Mouse (Mus musculus) spleen, postnatal 36 days (tissue): ENCODE results near the gene Clec1a.
"Not testable (repeated sequence)": the region's sequence is repeated elsewhere in the genome, so short reads cannot be mapped to it uniquely, and the experiment has no call there.

Experiments used
- DNase-seq, 2 experiments: peaks; one replicate each; pipeline ENCODE4 v3.0.0; 2022; ENCODE audit warnings: low spot score in 2 of 2, mixed read lengths in 1 of 2

Gene Clec1a

DNA sequence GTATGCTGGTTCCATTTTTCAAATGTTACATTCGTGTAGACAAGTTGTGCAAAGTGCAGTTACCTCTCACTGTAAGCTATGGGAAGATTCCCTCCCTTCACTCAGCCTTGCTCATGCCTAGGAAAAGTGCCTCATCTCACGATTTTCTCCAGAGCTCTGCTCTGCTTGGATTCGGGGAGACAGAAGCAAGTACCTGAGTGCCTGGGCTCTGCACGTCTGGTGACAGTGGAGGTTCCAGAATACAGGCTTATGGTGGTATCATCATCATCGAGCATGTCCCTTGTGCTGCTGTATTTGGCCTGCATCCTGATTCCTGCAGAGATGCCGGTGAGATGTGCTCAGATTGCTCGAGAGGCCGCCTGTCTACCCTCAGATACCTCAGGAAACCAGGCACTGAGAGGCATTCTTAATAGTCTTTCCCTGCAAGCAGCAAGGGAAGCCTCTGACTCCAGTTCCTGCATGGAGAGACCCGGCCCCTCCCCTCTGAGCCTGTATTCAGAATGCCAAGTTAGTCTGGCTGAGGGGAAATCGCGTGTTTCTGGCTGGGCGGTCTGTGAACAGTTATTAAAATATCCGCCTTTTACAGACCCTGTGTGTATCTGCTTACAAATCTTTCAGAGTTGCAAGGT is at the start of gene Clec1a:
Gene Clec1a (minus strand): TSS at position 590 of the 629 bp plus-strand sequence.
- no peak for DNase-seq

DNA sequence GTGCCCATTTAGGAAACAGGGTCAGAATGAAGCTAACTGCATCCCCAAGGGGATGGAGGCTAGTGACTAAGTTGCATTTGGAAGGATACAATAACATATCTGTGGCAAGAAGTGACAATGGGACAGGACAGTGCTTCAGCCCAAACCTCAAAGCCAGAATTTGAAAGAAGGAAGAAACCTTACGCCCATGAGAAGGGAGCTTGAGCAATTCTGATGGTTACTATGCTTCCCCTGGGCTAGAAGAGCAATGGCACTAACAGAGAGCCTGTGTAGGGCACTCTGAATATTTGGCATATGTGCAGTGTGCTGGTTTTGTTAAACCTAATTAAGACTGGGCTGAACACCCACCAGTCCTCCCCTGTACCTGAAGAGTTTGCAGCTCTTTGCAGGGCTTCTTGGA is 47.7 kb upstream of the Clec1a start:
- not testable (repeated sequence) for DNase-seq

DNA sequence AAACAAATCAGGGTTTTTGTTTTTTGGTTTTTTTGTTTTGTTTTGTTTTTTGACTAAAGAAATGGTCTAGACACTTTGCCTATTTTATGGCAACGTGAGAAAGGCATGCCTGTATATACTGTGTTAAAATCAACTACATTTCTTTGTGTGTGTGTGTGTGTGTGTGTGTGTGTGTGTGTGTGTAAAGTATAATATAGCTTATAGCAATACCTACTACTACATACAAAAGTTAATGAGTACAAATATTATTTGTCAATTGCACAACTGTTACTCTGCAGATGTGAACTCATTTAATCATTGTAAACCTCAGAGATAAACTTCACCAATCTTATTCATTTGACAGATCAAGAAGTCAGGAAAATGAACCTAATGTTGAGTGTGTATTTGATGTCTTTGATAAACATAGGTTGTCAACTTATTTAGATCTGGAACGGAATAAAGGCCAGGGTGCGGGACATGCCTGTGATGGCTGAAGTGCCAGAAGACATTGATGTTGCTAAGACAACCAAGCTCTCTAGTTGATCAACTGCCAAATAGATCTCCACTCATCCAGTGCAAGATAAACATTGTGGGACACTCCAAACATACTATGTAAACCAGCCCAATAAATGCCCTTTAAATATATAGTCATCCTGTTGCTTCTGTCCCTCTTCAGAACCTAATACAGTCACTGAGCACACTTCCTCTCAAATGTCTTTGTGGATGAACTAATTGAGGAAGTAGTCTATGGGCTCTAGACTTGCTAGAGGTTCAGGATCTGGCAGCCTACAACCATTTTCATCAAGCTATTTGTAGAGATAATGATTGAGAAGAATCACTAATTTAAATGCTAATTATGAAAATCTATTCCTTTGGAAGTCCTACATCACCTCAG is 45.8 kb upstream of the Clec1a start:
- DNase-seq = no peak

DNA sequence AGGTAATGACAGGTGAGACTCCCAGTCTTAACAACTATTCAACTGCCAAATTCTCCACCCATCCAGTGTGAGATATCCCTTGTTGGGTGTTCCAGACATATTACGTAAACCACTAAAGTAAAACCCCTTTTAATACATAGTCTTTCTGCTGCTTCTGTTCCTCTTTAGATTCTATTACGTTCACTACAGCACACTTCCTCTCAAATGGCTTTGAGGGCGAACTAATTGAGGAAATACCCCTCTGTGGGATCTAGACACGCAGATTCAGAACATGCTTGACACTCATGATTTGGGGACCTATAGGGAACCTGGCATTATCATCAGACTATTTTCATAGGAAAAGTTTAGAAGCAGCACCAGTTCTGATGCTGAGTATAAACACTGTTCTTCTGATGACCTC is 43.1 kb upstream of the Clec1a start:
- no peak for DNase-seq

DNA sequence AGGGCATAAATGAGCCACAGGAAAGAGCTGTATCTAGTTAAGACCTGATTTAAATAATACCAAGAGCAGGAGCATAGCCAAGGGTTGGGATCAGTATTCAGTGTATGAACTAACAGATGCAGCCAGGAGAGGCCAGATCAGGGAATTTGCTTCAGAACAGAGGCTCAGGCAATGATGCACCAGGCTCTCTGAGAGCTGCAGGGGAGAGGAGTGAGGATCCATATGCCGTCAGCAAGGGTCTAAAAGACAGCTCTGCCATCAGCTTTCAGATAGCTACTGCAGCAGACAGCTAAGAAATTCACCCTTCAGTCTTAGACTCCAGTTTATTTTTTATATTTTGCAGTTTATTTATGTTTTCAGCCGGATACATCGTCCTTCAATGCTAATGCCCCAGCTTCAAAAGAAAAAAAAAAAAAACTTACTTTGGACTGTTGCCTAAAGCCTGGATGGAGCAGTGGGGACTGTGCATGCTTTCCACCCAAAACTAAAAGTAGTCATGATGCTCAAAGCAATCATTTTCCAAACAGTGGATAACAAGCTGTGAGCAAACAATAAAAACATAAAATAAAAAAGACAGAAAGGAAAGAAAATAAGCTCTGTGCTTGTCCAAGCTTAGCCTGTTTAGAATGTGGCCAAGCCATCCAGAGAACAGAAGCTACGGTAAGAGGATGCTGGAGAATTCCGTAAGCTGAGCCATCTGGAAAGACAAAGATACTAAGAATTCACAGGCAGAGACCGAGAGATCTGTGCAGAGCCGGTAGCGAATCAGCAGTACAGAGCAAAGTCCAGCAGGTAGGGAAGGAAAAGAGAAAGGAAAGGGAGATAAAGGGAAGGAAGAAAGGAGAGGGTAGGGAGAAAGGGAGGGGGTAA is 28.5 kb upstream of the Clec1a start:
- no peak for DNase-seq

DNA sequence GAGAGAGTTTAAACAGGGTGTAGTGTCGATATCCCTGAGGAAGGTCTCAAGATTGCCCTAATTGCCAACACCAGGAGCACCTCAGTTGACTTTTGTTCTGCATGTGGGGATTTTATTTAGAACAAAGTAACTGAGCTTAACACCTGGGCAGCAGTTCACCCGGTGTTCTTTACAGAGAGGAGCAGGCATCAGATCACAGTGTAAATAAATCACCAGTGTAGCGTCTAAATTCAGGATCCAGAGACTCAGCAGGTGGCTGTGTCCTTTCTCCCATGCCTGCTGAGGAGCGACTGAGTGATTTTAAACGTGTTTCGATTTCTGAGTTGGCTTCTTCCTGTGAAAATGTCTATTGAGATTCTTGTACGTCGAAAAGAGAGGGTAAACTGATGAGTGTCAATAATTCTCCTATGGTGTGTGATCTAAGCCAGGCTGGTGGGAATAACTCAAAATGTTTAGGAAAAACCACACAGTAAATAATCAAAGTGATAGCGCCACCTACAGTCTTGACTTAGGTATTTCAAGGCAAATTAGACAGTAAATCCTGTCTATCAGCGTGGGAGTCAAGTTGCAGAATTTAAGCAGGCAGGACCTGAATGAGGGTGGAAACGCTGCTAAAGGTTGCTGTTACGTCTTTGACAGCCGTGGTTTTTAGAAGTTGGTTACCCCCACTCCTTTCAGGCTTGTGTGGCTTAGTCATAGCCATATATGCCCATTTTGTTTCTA is 24.8 kb upstream of the Clec1a start:
- peak in 1 of 2 experiments; percentile 11 for DNase-seq

DNA sequence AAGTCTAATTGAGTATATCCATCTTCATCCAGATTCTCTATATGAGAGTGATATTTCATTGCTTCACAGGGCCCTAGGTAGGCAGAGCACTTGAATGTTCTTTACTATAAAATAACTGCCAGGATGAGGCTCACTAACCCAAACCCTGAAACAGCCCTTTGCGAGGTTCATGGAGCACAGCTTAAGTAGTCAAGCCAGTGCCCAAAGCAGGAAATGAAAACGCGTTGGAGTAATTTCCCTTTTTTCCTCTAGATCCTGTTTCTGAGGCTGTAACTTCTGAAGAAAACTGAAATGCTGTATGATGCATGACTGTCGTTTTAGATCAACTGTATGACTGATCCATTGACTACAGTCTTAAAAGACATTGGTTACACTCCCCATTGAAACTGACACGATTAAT is 20.8 kb upstream of the Clec1a start:
- DNase-seq = no peak

DNA sequence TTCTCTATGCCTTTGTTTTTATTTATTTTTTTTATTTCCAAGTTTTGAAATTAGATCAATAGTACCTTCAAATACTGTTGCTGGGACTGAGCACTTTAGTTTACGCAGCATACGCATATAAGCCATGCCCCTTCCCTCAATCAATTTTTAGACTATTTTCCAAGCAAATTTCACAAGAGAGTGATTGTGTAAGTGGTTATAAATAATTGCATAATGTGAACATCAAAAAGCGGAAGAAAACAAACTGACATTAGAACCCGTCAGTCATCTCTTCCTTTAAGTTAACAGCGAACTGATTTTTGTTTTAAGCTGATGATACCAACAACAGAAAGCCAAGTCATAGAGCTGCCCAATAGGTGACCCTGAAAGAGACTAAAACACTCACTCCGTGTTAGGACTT is 19.6 kb upstream of the Clec1a start:
- no peak for DNase-seq

DNA sequence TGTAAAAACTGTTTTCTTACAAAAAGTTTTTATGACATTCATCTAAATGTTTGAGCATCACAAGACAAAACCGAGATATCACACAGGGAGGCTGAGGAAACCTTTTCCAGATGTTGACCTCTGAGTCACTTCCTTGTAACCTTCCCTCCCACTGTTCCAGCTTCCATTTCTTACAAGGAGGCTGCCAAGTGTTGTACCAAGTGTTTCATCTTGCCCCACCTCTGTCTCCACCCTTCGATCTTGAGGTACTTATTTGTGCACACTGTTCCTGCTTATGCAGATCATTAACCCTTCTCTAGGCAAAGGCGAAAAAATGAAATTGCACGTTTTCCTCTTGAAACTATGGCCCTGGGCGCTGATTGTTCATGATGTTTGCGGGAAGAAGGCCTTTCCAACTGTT is 2.1 kb downstream of the Clec1a start:
- no peak for DNase-seq

DNA sequence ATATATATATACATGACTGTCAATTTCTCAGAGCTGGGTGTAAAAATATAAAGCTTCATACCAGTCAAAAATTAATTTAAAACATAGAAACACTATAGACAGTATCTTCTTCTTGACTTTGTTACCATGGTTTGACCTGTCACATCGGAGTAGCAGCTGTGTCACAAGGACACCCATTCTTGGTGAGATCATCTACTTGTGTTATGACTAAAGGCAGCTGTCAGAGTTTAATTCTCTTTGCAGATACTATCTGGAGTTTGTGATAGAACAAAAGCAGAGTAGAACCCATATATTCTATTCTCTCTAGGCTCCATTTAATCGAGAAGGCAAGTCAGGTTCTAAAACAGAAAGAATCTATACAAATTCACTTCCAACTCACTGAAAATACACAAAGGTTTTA is 13.8 kb downstream of the Clec1a start:
- DNase-seq = no peak

DNA sequence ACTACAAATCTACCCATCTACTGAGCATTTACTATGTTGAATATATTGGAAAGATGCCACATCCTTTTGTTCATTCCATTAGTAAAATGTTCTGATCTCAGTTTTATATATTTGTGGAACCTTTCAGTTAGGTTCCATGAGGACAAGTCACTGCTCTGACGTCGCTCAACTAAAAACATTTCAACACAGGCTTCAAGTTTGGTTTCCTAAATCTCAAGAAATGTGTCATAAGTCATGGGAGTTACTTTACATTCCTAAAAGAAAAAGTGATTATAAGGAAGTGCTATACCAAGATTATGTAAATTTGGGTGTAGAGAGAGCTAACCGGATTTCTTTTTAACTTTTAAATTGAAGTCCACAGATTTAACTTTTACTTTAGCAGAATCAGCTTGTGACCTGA is 15.8 kb downstream of the Clec1a start:
- no peak for DNase-seq

DNA sequence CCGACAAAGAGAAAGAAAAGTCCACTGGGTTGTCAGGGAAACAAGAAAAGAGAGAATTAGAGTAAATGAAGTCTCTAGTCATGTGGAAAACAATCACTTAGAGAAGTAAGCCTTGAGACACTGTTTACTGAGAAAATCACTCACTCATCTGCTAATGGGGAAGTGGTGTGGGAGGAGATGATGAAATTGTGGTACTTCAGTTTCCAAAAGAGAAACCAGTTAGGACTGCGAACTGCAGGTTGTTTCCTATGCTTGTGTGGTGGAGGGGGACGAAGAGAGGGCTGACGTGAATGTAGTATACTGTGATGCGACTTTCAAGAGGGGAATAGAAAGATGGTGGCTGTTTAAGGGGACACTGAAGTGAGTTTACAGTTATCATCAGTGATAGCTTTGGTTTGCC is 17.6 kb downstream of the Clec1a start:
- DNase-seq = peak; percentile 58 to 70

DNA sequence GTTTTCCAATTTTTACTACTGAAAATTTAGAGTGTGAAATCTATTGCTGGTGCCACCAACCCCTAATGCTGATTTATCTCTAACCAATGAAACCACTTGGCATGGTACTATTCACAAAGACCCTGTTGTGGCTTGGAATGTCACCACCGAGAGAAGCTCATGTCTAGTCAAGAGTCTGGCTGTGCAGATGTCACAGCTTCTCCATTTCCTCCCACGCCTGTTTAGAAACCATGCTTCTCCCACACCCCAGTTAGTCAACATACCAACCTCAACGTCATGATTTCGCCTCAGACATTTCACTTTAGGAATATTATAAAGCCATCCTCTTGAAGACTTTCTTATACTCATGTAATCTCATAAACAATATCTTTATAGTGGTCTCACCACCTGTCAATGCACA is 24.5 kb downstream of the Clec1a start:
- DNase-seq = no peak

DNA sequence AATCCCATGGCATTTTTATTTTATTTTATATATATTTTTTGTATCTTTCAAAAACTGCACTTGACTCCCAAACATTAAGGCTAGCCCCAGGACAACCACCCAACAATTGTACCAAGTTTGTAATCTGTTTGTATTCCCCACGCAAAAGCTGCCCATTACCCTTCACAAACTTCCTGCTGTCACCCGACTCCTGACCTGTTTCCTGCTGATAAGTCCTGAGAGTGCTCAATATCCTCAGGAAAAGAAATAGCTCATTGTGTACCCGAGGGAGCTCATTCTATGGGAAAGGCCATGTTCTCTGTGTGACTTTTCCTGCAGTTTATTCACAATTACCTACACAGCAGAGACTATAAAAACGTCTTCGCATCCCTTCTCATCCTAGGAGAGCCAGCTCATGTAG is 26.0 kb downstream of the Clec1a start:
- DNase-seq = no peak

DNA sequence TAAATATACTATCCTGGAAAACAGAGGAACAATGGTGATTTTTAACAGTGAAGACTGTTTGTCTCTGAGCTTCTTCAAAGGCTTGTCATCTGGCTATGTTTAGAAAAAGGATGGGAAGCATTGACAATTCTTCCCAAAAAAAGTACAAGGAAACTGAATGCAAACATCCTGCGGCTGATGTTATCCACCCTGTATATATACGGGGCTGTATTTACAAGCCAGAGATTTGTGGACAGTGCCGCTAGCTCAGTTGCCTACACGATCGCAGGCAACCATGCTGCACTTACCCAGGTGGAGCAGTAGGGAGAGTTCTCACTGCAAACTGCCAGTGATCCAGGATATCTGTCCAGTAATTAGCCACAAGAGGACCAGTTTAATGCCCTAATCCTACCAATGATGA is 26.6 kb downstream of the Clec1a start:
- DNase-seq = no peak

DNA sequence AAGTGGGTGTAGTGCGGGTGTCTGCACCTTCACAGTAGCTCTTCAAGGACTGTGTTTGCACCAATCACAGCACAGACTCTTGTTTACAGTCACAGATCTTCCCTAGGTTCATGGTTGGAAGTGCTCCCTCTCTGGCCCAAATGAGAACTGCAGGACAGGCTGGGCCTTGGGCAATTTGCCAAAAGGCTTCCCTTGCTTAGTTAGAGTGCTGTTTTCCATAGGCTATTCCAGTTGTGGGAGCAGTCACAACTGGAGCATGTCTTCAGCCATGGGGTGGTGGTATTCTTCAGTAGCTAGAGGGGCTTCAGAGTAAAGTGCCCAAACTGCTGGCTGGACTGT is 28.1 kb downstream of the Clec1a start:
- DNase-seq = peak; percentile 11 to 44

DNA sequence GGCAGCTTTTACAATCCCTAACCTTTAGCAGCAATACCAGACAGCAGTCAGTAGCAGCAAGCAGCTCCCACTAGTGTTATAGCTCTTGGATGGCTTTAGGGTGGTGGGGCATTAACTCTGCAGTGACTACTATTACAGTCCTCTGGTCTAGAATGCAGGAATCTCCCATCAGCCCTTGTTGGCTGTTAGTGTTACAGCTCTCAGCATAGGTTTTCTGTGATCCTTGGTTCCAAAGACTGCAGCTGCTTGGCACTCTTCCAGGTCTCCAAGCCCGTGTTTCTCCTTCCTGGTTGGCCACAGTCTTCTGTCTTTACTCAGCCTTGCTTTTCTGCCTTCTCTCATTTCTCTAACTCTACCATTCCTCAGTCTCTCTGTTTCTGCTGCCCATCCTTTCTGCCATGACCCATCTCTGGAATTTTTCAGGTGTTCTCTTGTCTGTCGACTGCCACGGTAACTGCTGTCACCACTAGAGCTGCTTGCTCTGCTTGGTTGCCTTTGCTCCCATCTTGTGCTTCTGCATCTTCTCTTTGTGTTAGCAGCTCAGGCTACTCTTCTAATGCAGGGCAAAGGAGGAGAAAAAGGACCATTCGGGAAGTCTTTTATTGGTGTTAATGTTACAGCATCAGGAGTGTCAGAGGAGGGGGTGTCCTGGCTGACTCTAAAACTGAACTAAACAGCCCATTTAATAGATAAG is 28.6 kb downstream of the Clec1a start:
- no peak for DNase-seq

DNA sequence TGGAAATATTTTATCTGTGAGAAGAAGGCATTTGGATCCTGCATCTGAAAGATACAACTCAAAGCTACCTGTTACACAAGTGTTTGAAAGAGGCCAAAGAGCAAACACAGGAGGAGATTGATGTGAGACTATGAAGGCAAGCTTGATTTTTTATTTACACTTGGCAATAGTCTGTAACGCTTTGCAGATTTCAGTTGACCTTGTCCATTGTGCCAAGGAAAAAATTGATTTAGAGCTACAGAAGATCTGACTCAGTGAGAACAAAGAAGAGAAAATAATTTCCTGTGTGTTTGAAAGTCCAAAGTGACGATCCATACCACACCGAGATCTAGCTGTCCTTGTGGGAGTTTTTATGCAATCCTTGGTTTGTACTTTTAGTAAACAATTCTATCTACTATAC is 29.5 kb downstream of the Clec1a start:
- DNase-seq = no peak

DNA sequence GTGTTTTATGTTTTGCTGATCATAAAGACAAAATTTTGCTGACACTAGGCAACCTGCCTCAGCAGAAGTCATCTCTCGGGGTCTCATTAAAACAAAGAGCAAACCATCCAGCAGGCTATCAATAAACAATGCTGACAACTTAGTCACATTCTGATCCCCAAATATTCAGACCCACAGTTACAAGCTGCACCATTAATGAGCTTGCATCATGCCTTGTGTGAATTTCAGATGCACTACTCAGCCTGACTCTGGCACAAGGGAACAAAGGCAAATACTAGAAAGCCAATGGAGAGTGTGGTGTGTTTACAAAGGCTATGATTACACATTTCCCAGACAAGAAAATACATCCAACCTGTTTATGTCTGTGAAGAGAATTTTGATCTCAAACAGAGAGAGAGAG is 37.6 kb downstream of the Clec1a start:
- DNase-seq = no peak

DNA sequence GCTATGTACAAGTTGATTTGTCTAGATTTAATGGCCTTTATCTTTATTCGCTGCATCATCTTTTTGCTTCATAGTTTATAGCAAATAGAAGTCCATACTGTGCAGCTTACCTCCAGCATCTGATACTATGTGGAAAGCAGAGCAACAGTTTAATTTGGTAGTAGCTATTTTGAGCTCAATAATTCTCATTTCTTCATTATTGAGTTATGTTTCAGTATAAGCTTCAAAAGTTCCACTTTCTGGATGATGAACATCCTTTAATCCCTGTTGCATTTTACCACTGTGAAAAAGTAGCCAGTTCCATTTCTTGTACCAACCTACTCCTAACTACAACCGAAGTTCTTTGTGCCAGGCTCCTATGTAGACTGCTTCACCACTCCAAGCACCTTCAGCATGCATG is 43.2 kb downstream of the Clec1a start, which contains the start of gene Clec9a:
Gene Clec9a (plus strand): TSS at position 301 of the 400 bp plus-strand sequence.
- no peak for DNase-seq

DNA sequence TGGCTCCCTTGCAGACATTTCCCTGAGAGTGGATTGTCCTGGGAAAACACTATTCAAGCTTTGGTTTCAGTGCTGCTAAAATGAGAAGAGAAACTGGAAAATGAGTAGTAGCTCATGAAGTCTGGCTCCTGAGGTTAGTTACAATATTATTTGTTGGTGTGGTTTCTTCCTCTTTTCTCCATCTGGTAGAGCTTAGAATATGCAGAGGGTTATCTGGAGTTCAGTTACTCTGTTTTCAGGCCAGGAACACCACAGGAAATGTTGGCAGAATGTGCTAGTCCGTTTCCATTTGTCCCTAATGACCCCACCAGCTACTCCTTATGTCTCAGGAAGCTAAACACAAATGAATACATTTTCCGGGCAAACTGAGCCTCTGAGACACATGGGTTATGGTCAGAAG is 44.5 kb downstream of the Clec1a start:
- peak; percentile 2 to 5 for DNase-seq
